Mouse (Mus musculus): ENCODE results near the gene Gm20489.

Gene Gm20489

DNA sequence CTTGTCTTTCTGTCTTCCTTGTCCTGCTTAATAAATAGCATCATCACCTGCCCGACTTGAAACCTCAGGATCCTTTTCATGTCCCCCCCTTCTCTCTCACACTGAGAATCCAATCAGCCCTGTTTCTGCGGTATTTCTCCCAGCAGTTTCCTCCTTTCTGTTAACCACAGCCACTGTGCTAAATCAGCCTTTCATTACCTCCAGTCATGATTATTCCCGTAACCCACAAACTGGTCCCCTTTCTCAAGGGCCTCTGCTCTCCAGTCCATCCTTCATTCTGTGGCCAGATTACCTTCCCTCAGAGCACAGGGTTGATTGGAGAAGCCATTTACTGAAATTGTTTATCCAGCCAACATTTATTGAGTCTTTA, at the start of gene Gm20489:
Gene Gm20489 (minus strand): TSS at position 269 of the 370 bp plus-strand sequence.
- DNase-seq (ENCODE audit: low spot score in 2 of 2) = no peak

DNA sequence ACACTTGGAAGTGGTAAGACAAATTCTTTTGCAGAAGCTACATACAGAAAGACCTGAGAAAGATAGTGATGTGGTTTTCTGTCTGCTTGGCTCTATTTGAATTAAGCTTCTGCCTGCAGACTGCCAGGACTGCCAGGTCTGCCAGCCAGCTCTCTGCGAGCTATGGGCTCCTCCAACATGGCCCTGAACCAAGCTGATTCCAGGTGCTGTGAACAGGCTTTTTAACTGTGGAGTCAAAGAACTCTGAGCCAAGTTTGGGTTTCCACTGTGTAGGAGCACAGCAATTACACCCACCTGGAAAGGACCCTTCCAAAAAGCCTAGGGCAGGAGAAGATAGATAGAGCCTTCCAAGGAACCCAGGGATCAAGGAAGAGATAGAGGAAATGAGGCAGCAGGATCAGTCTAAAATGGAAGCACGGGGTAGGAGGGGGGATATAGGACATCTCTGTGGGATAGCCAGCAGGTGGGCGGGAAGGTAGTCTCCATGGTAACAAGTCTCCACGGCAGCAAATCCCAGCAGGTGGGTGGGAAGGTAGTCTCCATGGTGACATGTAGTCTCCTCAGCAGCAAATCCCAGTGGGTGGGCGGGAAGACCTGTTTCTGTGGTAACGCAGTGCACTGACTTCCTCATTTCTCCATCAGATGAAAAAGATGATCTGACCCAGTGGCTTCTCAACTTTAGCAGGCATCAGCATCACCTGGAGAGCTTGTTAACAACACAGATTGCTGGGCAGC, 45.0 kb upstream of the Gm20489 start:
- no peak for DNase-seq (ENCODE audit: low spot score in 2 of 2)

DNA sequence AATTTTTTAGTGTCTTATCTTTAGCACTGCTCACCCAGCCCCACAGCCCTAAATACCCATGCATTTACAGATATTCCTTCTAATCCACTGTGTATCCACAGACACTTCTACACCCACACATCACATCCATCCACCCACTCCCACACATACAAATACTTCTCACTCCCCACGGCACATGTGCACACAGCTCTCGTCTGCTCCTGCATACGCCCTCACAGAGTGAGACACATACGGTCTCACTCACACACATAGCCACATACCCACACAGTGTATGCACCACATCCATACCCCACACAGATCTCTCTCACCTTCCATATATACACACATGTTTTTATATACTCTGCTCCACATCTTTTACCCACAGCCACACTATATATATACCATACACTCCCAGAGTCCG, 40.5 kb upstream of the Gm20489 start:
- no peak for DNase-seq (ENCODE audit: low spot score in 2 of 2)

DNA sequence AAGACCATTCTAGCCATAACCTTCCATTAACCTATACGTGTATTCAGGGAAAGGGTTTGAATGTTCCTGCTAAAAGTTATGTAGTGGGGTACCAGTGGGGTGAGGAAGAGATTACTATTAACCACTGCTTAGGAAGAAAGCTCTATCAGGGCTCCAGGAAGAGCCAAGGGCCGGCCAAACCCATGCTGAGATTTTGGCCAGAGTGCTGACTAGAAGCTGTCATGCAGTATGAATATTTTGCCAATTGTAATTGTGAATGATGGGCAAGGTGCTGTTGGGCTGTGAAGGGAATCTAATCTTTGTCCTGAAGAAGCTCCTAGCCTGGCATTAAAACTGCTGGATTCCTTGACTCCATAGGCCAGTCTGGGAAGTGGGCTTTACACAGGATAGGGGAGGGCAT, 35.8 kb upstream of the Gm20489 start:
- no peak for DNase-seq (ENCODE audit: low spot score in 2 of 2)

DNA sequence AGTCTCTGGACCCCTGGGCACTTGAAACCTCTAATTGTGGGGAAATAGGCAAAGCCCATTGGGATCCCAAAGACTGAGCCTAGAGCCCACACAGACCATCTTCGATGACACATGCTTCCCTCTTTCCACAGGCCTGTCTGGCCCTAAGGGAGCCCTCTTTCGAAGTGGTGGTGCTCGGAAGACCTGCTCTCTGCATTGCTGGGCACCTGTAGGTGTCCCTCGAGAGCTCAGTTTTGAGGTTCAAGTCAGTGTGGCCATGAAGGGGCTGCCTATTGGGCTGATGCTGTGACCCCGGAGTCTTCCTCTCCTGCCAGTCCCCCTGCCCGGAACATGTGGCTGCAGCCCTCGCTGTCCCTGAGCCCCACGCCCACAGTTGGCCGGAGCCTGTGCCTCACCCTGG, 32.8 kb upstream of the Gm20489 start:
- no peak for DNase-seq (ENCODE audit: low spot score in 2 of 2)

DNA sequence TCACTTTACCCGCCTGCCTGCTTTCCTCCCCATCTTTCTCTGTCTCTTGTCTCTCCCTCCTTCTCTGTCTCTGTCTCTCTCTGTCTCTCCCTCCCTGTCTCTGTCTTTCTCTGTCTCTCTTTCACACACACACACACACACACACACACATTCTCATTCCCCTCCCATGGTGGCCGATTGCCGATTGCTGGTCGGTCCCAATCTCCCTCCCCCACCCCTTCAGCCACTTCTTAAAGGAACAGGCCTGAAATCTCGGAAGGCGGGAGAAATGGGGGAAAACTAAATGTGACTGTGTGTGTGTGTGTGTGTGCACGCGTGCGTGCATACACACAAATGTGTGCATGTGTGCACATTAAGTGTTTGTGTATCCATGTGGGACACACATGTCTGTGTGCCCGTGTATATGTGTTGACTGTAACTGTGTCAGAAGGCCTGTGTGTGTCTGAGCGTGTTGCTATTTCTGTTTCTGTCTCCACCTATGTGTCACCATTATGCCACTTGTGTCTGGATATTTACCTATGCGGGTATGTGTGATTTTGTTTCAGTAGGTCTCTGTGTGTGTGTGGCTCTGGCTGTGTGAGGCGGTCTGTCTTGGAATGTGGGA, 31.7 kb upstream of the Gm20489 start:
- DNase-seq (ENCODE audit: low spot score in 2 of 2) = no peak

DNA sequence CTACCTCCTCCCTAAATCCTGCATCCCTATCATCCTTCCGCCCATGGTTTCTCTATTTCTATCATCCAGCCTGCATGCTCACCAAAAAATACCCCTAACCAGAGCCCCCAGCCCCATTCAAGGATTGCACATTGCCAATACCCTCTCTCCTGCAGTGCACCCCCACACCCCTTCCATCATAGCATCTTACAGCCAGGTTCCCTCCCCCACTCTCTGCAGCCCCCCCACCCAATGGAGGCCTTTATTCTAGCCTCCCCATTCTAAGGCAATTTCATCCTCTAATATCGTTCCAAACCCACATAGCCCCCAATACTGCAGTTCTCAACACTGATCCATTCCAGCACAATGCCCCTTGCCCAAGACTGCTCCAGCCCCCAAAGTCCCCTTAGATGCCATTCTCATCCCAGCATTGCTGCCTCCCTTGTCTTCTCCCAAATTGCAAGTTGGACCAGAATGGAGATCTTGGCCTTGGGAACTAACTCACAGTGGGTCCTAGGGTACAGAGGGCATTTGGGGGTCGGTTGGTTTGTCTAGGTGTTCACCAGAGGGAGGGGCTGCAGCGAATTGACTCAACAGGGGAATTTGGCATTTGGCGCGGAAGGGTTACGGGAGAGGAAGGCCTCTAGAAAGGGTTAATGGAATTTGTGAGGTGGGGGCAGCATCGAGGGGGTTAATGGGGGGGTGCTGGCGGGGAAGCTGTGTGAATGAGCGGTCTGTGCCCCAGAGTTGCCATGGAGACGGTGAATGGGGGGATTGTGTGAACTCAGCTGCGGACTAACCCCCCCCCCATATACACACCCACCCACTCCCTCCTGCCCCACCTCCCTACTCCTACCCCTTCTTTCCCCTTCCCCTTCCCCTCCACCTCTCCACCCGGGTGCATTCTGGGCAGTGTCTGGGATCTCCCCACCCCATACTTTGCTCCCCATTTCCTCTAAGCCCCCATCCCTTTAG, 30.9 kb upstream of the Gm20489 start:
- no peak for DNase-seq (ENCODE audit: low spot score in 2 of 2)

DNA sequence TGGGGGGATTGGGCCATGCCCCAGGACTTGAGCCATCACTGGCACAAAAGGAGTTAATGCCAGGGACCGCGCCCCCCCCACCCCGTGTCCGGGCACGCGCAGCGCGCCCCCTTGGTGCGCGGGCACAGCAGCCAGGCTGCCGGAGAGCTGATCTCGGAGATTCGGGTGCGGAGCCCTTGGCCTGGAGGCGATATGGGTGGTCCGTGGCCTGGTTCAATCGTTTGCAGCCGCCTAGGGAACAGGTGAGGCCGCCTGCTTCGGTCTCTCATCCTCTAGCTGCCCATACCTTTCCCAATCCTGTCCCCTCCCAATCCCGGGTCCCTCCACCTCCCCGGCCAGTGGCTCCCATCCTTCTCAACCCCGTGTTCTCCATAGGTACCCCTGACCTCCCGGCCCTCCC, 30.2 kb upstream of the Gm20489 start, which contains the start of gene Nlgn3:
Gene Nlgn3 (plus strand): TSS at position 114 of the 400 bp plus-strand sequence.
- no peak for DNase-seq (ENCODE audit: low spot score in 2 of 2)

DNA sequence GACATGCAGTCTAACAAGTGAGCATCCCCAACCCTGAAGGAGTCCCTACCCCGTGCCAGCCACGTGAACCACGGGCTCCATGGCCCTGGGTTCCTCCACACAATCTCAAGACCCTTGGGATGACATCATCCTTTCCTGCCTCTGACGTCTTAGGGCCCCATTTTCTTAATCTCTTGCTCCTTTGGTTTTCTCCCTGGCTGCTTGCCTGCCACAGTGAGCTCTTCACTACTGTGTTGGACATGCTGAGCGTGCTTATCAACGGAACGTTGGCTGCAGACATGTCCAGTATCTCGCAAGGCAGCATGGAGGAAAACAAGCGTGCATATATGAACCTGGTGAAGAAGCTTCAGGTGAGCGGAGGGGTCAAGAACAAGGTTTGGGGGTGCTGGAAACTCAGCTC, 21.3 kb upstream of the Gm20489 start:
- DNase-seq (ENCODE audit: low spot score in 2 of 2) = no peak

DNA sequence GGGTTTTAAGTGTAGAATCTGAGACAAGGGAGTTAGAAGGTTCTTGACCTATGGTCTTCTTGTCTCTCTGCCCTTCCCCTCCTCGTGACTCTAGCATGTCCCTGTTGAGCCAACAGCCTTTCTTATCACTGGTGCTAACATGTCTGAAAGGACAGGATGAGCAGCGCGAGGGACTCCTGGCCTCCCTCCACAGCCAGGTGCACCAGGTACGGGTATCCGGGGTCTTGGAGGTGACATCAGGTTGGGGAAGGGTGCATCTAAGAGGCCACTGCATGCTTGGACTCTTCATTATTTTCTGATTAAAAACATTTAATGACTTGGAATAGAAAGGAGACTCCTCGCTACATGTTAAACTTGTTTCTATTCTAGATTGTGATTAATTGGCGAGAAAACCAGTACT, 20.2 kb upstream of the Gm20489 start:
- no peak for DNase-seq (ENCODE audit: low spot score in 2 of 2)

DNA sequence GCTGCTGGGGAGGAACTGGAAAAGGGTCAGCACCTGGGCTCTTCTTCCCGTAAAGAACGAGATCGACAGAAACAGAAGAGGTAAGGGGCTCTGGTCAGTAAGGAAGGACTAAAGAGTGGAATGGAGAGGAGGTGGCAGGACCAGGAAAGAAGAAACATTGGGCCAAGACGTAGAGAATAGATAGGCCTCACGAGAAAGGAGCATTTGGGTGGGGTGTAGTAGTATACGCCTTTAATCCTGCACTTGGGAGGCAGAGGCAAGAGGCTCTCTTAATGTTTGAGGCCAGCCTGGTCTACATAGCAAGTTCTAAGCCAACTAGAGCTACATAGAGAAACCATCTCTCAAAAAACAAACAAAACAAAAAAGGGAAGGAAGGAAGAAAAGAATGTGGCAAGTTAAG, 19.6 kb upstream of the Gm20489 start:
- DNase-seq (ENCODE audit: low spot score in 2 of 2) = no peak

DNA sequence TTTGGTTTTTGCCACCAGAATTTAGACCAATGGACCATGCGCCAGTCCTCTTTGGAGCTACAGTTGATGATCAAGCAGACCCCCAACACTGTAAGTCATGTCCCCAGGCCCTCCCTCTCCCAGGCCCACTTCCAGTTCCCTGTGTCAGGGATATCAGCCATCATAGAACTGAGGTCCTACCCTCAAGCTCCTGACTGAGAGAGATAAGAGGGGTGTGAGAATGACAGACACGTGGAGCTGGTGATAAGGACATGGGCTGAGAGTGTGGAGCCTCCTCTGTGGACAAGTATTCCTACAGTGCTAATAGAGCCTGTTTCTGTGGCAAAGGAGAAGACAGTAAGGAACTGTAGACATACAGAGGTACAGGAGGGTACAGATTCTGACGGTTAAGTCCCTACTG, 18.7 kb upstream of the Gm20489 start:
- DNase-seq (ENCODE audit: low spot score in 2 of 2) = no peak

DNA sequence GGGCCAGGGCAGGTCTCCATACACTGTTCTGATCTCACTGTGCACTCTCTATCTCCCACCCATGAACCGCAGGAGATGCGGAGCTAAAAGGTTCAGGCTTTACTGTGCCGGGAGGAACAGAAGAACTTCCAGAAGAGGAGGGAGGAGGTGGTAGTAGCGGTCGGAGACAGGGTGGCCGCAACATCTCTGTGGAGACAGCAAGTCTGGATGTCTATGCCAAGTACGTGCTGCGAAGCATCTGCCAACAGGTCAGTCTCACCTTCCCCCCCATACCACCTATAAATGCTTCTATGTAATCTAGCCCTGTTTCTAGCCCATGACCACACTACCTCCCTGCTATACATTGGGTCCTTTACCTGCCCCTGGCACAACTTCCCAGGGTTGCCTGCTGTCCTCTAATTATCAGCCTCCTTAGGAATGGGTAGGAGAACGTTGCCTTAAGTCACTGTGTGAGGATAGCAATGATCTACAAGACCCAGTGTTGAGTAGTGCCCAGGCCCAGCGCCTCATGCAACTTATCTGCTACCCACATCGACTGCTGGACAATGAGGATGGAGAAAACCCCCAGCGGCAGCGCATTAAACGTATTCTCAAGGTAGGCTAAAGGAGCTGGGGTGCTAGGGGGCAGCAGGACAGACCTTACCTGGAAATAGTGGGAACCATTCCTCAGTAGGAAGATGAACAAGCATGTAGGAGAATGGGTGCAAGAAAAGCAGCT, 17.3 kb upstream of the Gm20489 start:
- no peak for DNase-seq (ENCODE audit: low spot score in 2 of 2)

DNA sequence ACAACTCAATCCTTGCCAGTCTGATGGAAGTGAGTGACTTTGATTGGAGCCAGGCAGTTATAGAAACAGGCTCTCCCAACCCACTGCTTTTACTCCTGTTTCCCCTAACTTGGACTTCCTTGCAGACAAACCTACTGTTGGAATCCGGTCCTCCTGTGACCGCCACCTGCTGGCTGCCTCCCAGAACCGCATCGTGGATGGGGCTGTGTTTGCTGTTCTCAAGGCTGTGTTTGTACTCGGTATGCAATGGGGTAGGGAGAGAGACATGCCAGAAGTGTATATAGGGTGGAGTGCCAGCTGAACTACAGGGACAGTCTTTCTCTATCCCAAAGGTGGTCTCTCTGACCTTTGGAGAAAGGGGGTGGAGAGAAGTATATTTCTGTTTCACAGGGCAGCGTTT, 16.7 kb upstream of the Gm20489 start:
- DNase-seq (ENCODE audit: low spot score in 2 of 2) = peak in 1 of 2 experiments; percentile 17

DNA sequence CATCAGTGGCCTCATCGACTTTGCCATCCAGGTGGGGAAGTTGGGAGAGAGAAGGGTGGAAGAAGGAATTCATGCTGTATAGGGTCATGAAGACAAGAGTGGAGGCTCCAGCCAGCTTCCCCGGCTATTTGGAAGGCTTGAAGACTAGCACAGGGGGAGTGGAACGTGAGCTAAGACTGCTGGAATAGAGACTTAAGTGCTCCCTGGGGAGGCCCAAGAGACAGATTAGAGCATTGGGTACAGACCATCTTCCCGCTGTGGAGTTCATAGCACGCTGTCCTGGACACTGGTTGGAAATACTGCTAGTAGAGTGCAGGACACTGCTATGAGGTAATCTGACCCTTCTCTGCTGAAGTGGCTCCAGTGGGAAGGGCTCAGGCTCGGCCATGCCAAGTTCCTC, 14.0 kb upstream of the Gm20489 start:
- DNase-seq (ENCODE audit: low spot score in 2 of 2) = no peak

DNA sequence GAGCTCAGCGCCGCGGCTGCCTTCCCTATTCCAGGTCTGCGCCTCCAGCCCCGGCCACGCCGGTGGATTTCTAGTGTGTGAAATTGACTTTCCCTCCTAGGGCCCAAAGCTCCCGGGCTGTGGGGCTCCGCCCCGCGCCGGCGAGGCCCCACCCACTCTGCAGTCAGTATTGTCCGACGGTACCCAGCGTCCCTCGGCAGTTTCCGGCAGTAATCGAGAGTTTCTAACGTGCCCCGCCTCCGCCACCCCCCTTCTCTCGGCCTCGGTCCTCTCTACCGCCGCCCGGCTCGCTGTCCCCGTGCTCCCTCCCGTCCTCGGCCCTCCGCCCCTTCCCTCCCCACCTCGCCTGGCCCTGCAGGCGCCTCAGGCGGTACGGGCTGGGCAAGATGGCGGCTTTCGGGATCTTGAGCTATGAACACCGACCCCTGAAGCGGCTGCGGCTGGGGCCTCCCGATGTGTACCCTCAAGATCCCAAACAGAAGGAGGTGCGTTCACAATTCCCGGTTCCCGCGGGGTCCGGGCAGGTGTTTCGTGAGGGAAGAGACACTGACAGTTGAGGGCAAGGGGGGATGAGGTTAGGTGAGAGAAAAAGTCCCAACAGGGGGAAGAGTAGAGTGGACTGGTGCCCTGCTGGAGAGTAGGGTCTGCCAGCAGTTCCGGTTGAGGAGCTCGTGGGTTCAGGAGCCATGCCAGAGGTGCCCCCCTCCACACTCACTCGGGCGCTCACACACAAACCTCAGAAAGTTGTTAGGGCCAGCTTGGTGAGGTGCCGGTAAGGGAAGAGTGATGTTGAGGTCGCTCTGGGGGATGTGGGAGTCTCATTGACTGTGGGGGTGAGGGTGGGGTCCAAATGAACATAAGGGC, 5.3 kb upstream of the Gm20489 start, which contains the start of gene Med12:
Gene Med12 (plus strand): TSS at position 156 of the 864 bp plus-strand sequence.
- DNase-seq (ENCODE audit: low spot score in 2 of 2) = peak; percentile 90 to 92

DNA sequence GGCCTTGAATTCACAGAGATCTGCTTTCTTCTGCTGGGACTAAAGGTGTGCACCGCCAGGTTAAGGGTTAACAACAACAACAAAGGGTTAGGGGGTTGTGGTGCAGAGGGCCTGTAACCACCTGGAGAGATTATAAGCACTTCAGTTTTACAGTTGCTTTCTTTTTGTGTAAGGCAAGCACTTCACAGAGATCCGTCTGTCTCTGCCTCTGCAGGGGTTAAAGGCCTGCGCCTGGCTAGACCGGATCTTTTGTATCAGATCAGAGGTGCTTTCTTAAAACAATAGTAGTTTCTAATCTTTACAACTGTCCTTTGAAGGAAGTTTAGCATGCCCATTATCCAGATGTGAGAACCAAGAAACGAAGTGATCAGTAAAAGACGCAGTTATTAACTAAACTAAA, 4.6 kb upstream of the Gm20489 start:
- no peak for DNase-seq (ENCODE audit: low spot score in 2 of 2)

DNA sequence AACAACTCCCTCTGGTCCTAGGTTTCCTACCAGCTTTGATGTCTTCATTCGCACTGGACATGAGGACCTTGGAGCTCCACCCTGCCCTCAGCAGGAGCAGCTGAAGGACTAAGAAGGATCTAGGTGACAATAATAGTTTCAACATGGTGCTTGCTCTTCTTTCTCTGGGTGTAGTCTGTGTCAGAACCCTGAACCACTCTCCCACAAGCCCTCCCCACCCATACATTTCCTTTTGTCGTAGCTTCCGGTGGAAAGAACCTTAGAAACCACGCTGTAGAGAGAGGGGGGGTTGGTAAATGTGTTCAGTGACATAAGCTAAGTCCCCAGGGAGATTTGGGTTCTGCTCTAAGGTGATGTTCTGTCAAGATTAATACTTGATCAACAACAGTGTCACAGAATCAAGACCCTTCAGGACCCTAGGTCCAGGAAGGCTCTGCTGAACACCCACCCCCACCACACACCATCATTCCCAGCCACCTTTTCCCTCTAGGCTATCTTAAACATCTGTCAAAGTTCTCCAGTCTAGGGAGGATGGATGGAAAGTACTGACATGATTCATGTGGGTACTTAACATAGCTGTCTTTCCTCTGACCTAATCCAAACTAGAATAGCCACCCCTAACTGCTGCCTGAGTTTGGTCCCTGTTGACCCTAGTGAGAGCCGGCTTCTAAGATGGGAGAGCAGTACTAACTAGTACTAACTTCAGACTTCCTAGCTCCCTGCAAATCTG, 633 bp downstream of the Gm20489 start, which contains the start of gene Il2rg:
Gene Il2rg (minus strand): TSS at position 231 of the 730 bp plus-strand sequence.
- peak in 1 of 2 experiments; percentile 37 for DNase-seq (ENCODE audit: low spot score in 2 of 2)

DNA sequence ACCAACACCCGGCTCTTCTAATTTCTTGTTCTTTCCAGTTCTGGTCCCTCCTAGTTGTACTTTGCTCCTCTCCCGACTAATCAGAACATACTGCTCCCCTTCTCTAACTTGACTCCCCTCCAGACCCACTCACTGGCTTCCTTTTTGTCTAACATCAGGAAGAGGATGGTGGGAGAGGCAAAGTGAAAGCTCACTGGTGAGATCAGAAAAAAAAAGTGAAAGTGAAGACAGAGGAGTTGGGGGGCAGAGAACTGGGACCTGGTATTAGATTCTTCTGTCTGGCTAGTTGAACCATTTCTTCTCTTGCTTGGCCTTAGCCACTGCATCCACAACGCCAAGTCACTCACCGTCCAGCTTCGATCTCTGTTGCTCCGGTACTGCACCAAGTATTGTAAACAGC, 2.2 kb downstream of the Gm20489 start:
- DNase-seq (ENCODE audit: low spot score in 2 of 2) = no peak

DNA sequence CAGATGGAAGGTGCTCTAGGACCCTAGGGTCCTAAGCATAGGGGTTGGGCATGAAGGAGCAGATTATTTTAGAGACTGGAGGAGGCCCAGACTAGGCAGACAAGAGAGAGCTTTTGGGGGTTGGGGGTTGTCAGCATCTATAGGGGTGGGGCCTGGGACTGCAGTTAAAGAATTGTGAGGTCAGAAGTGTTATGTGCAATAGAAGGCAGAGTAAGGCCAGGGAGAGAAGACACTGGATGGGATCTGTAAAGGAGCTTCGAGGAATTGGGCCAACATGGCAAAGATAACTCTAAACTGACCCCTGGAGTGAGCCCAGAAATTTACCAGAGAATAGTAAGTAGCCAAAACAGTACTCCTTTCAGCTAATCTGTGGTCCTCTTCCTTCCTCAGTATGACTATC, 4.9 kb downstream of the Gm20489 start, which contains the start of gene Gm614:
Gene Gm614 (minus strand): TSS at position 101 of the 400 bp plus-strand sequence.
- no peak for DNase-seq (ENCODE audit: low spot score in 2 of 2)
